Mouse (Mus musculus) kidney, embryonic 16.5 days (tissue): ENCODE measurements around the gene Hexdc. TPM values are rescaled to one million over a fixed set of nuclear protein-coding genes. Genes with fewer than 3 reads are reported as not detected.
A peak's percentile ranks its signal among the peaks of the same experiment; 100 is the strongest.

Source experiments
- ATAC-seq: fragments of 200-750 bp; cut with Nextera tagmentation; 2 replicates; pipeline ENCODE4 v1.8.0; 2017; ENCODE audit warnings: moderate TSS enrichment; ENCODE audit not compliant: low FRiP score, low TSS enrichment
- H3K27ac ChIP-seq: fragments of 300-500 bp; sonication (generic); 2 replicates; pipeline ENCODE4 v1.5.1; 2014; ENCODE audit warnings: low read length
- H3K27me3 ChIP-seq: fragments of 300-500 bp; sonication (generic); 2 replicates; pipeline ENCODE4 v1.6.1; 2014; ENCODE audit warnings: low read length, control low read depth, mixed read lengths; ENCODE audit not compliant: insufficient read depth
- H3K36me3 ChIP-seq: fragments of 300-500 bp; sonication (generic); 2 replicates; pipeline ENCODE4 v1.6.1; 2014; ENCODE audit warnings: low read length, control low read depth, mixed read lengths; ENCODE audit not compliant: insufficient read depth
- H3K4me1 ChIP-seq: fragments of 300-500 bp; sonication (generic); 2 replicates; pipeline ENCODE4 v1.6.1; 2014; ENCODE audit warnings: low read length, control low read depth, mixed read lengths; ENCODE audit not compliant: insufficient read depth
- H3K4me2 ChIP-seq: fragments of 300-500 bp; sonication (generic); replicated peaks from 2 replicates; pipeline ENCODE4 v1.6.1; 2014; ENCODE audit warnings: low read depth, low read length
- H3K4me3 ChIP-seq: fragments of 300-500 bp; sonication (generic); 2 replicates; pipeline ENCODE4 v1.5.1; 2014; ENCODE audit warnings: mild to moderate bottlenecking, low read length
- H3K9ac ChIP-seq: fragments of 300-500 bp; sonication (generic); replicated peaks from 2 replicates; pipeline ENCODE4 v1.6.1; 2014; ENCODE audit warnings: low read length
- H3K9me3 ChIP-seq: fragments of 300-500 bp; sonication (generic); 2 replicates; pipeline ENCODE4 v1.6.1; 2016; ENCODE audit warnings: low read length, control low read depth
- WGBS: fragments of 180-500 bp; shearing (Covaris S2); extraction: QIAGEN DNeasy Blood & Tissue Kit; methylation state at CpG from one replicate; pipeline ENCODE4 v1.1.7; 2014; 5-methylcytosine and 5-hydroxymethylcytosine counted together
- polyA plus RNA-seq: library from polyadenylated mRNA; unstranded; fragments of >200 nt; fragmentation: Nextera tagmentation; extraction: Ambion mirVana; gene quantifications from 2 replicates; pipeline ENCODE4 v1.2.1, GENCODE M21; 2015

Hexdc gene
- polyA plus RNA-seq, 1 experiment from 2014 or later, result 11.3 TPM

- no peaks in the 10 kb centered on the region for H3K27me3 ChIP-seq
- ATAC-seq, result peak; percentile 59; the same call in 1 of the 2 replicates
- peaks cover 23% of the 10 kb centered on the region for H3K36me3 ChIP-seq
- peak overlapping the region; percentile 99 for H3K27ac ChIP-seq
- H3K9ac ChIP-seq, result peak overlapping the region; percentile 90
- H3K4me3 ChIP-seq, result peak overlapping the region; percentile 84
- WGBS, result 2% methylated on average over 28 of the region's 28 CpGs
- H3K9me3 ChIP-seq, result no peaks in the 10 kb centered on the region
- H3K4me1 ChIP-seq, result peaks cover 21% of the 10 kb centered on the region
- peak overlapping the region; percentile 61 for H3K4me2 ChIP-seq
Observed at GRCm38 (mm10) chr11:121237345-121238128, 33.3 kb downstream of the Hexdc start.

- Histone ChIP-seq H3K27me3 (no peaks in the 10 kb centered on the region), H3K4me1 (peaks cover 21% of the 10 kb centered on the region), H3K9me3 (no peaks in the 10 kb centered on the region), H3K4me3 (no peak overlapping the region), H3K9ac (no peak overlapping the region), H3K4me2 (no peak overlapping the region), H3K27ac (no peak overlapping the region), H3K36me3 (peaks cover 41% of the 10 kb centered on the region)
- ATAC-seq, result no peak
- WGBS, result 99% methylated on average over 2 of the region's 2 CpGs
Observed at GRCm38 (mm10) chr11:121239669-121240068, 35.4 kb downstream of the Hexdc start.

GRCm38 (mm10) chr11:121250196-121250595 is 46.0 kb downstream of the Hexdc start:
- no peak overlapping the region for H3K4me3 ChIP-seq
- no peaks in the 10 kb centered on the region for H3K4me1 ChIP-seq
- ATAC-seq, result no peak
- no peak overlapping the region for H3K27ac ChIP-seq
- no peak overlapping the region for H3K4me2 ChIP-seq
- no peak overlapping the region for H3K9ac ChIP-seq
- no peaks in the 10 kb centered on the region for H3K9me3 ChIP-seq
- no peaks in the 10 kb centered on the region for H3K27me3 ChIP-seq
- 90% methylated on average over 8 of the region's 8 CpGs for WGBS
- peaks cover 90% of the 10 kb centered on the region for H3K36me3 ChIP-seq

DNA sequence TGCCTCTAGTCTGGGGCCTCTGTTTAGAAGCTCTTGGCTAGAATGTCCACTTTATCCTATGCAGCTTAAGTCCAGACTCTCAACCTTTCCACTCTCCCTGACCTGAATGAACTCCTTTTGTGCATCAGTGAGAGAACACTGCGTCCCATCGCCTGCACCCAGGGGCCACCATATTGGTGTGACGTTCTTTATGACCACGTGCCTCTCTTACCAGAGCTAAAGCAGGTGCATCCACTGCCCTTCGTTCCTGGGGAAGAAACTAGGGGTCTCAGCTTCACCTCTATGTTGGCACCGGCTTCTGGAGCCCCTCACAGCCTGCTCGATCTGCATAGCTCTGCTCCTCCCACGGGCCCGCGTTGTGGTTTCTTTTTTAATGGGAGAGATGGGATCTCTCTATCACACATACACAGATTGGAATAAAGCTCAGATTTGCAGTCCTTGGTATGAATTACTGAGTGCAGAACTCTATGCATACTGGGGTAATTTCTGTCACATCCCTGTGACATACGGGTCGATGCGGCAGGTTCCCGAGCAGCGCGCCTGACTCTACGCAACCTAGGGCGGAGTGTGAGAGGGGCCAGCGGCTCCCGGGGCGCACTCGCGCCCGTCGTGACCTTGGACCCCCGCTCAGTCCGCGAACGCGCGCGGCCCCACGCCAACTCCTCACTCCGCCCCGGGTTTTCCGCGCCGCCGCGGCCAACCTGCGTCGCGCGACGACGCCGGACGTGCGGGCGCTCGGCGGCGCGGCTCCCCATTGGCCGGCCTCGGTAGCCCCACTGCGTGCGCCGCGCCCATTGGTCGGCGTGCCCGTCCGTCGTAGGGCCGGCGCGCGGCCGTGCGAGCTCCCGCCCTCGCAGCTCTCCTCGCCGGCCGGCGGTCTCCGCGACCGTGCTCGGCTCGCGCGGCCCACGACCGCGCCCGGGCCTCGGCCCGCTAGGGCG is 55.2 kb downstream of the Hexdc start, which contains the start of gene Foxk2:
TSS of gene Foxk2 (plus strand) at position 831 of the 941 bp plus-strand sequence.
- Histone ChIP-seq H3K9ac (peak within 1 kb of the TSS; percentile 94), H3K4me3 (peak within 1 kb of the TSS; percentile 99), H3K4me2 (peak within 1 kb of the TSS; percentile 93), H3K4me1 (peaks cover 18% of the 10 kb centered on the region), H3K27ac (peak within 1 kb of the TSS; percentile 86), H3K9me3 (no peaks in the 10 kb centered on the region), H3K36me3 (peaks cover 25% of the 10 kb centered on the region), H3K27me3 (no peaks in the 10 kb centered on the region)
- under 1% methylated on average over 87 of the region's 91 CpGs for WGBS
- ATAC-seq, result peak; percentile 99

GRCm38 (mm10) chr11:121260211-121260906 is 56.1 kb downstream of the Hexdc start:
- Histone ChIP-seq H3K27ac (peak overlapping the region; percentile 65), H3K9me3 (no peaks in the 10 kb centered on the region), H3K4me3 (peak overlapping the region; percentile 99), H3K4me2 (peak overlapping the region; percentile 93), H3K9ac (peak overlapping the region; percentile 94), H3K36me3 (peaks cover 17% of the 10 kb centered on the region), H3K4me1 (peaks cover 18% of the 10 kb centered on the region), H3K27me3 (no peaks in the 10 kb centered on the region)
- 0% methylated on average over 55 of the region's 60 CpGs for WGBS
- ATAC-seq, result peak; percentile 1; the same call in 1 of the 2 replicates

DNA sequence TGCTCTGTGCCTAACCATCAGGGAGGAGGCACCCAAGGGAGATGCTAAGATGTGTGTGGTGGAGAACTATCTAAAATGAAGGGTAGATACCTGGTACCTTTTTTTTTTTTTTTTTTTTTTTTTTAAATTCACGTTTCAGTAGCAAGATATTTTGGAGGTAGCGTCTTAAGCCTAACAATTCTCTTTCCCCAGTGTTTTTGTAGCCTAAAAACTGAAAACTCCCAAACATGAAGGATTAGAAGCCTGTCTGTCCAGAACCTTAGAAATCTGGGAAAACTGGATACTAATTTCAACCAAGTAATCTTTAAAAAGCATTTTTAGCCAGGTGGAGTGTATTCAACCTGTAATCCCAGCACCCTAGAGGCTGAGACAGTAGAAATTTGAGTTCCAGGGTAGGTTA is 56.8 kb downstream of the Hexdc start:
- Histone ChIP-seq H3K4me2 (peak overlapping the region; percentile 93), H3K36me3 (peaks cover 13% of the 10 kb centered on the region), H3K9ac (peak overlapping the region; percentile 94), H3K9me3 (no peaks in the 10 kb centered on the region), H3K4me1 (peaks cover 18% of the 10 kb centered on the region), H3K27ac (no peak overlapping the region), H3K4me3 (peak overlapping the region; percentile 99), H3K27me3 (no peaks in the 10 kb centered on the region)
- no peak for ATAC-seq
- WGBS, result 43% methylated on average over 2 of the region's 2 CpGs

Other genes with a start within 250 kb of the Hexdc start
- gene Csnk1d, start 213.1 kb upstream of the Hexdc start, polyA plus RNA-seq, result 150 and 154 TPM in 2 replicates
- gene Cd7, start 165.0 kb upstream of the Hexdc start, polyA plus RNA-seq, result 0.97 TPM in 1 of 2 replicates, not detected in the other
- 0.10 and 0.21 TPM in 2 replicates for gene Sectm1b, start 140.9 kb upstream of the Hexdc start, polyA plus RNA-seq
- gene Sectm1a, start 123.2 kb upstream of the Hexdc start, polyA plus RNA-seq, result 0.41 TPM in 1 of 2 replicates, not detected in the other
- gene Tex19.2, start 85.8 kb upstream of the Hexdc start, polyA plus RNA-seq, result not detected in 2 replicates
- gene Tex19.1, start 58.3 kb upstream of the Hexdc start, polyA plus RNA-seq, result 0.10 and 0.20 TPM in 2 replicates
- gene Uts2r, start 44.2 kb upstream of the Hexdc start, polyA plus RNA-seq, result 0.09 TPM in 1 of 2 replicates, not detected in the other
- gene Ogfod3, start 278 bp downstream of the Hexdc start, polyA plus RNA-seq, result 30.8 and 39.7 TPM in 2 replicates
- gene Cybc1, start 24.9 kb downstream of the Hexdc start, polyA plus RNA-seq, result 40.4 and 41.0 TPM in 2 replicates
- 70.9 and 76.0 TPM in 2 replicates for gene Narf, start 32.8 kb downstream of the Hexdc start, polyA plus RNA-seq
- 7.1 and 8.8 TPM in 2 replicates for gene Foxk2, start 55.6 kb downstream of the Hexdc start, polyA plus RNA-seq
- 105 and 107 TPM in 2 replicates for gene Wdr45b, start 150.0 kb downstream of the Hexdc start, polyA plus RNA-seq
- 5.6 and 5.7 TPM in 2 replicates for gene Rab40b, start 183.8 kb downstream of the Hexdc start, polyA plus RNA-seq
- gene Fn3krp, start 217.0 kb downstream of the Hexdc start, polyA plus RNA-seq, result 8.9 and 11.5 TPM in 2 replicates
- 2.4 and 3.6 TPM in 2 replicates for gene Fn3k, start 230.5 kb downstream of the Hexdc start, polyA plus RNA-seq
- 40.6 and 40.8 TPM in 2 replicates for gene Tbcd, start 247.5 kb downstream of the Hexdc start, polyA plus RNA-seq